Mouse (Mus musculus) neural tube, embryonic 14.5 days (tissue): ENCODE data around the gene Igsf3. TPM values are rescaled to one million over a fixed set of nuclear protein-coding genes. Genes with fewer than 3 reads are reported as not detected.
A peak's percentile ranks its signal among the peaks of the same experiment; 100 is the strongest.

Experiments used
- ATAC-seq: fragments of 200-750 bp; cut with Nextera tagmentation; 2 replicates; pipeline ENCODE4 v1.8.0; 2017; ENCODE audit warnings: low read depth, mild to moderate bottlenecking, moderate TSS enrichment, moderate library complexity
- H3K27ac ChIP-seq: fragments of 300-500 bp; sonication (generic); 2 replicates; pipeline ENCODE4 v1.5.1; 2014; ENCODE audit warnings: low read depth, mild to moderate bottlenecking, control low read depth, low read length, moderate library complexity, mixed read lengths
- H3K27me3 ChIP-seq: fragments of 300-500 bp; sonication (generic); 2 replicates; pipeline ENCODE4 v1.6.1; 2014; ENCODE audit warnings: low read length; ENCODE audit not compliant: control insufficient read depth, insufficient read depth
- H3K36me3 ChIP-seq: fragments of 300-500 bp; sonication (generic); 2 replicates; pipeline ENCODE4 v1.6.1; 2014; ENCODE audit warnings: low read length, mixed read lengths; ENCODE audit not compliant: control insufficient read depth, insufficient read depth
- H3K4me1 ChIP-seq: fragments of 300-500 bp; sonication (generic); 2 replicates; pipeline ENCODE4 v1.6.1; 2014; ENCODE audit warnings: low read length; ENCODE audit not compliant: control insufficient read depth, insufficient read depth
- H3K4me2 ChIP-seq: fragments of 300-500 bp; sonication (generic); 2 replicates; pipeline ENCODE4 v1.6.1; 2014; ENCODE audit warnings: mild to moderate bottlenecking, low read depth, low read length, control low read depth
- H3K4me3 ChIP-seq: fragments of 300-500 bp; sonication (generic); 2 replicates; pipeline ENCODE4 v1.5.1; 2014; ENCODE audit warnings: low read depth, low read length, control low read depth, mixed read lengths
- H3K9ac ChIP-seq: fragments of 300-500 bp; sonication (generic); replicated peaks from 2 replicates; pipeline ENCODE4 v1.6.1; 2014; ENCODE audit warnings: low read depth, mild to moderate bottlenecking, control low read depth, low read length, mixed read lengths
- H3K9me3 ChIP-seq: fragments of 300-500 bp; sonication (generic); 2 replicates; pipeline ENCODE4 v1.6.1; 2016; ENCODE audit warnings: low read length; ENCODE audit not compliant: control insufficient read depth
- WGBS: fragments of 180-500 bp; shearing (Covaris S2); extraction: QIAGEN DNeasy Blood & Tissue Kit; methylation state at CpG from one replicate; pipeline ENCODE4 v1.1.7; 2014; 5-methylcytosine and 5-hydroxymethylcytosine counted together
- polyA plus RNA-seq: library from polyadenylated mRNA; unstranded; fragments of >200 nt; fragmentation: Nextera tagmentation; extraction: Ambion mirVana; gene quantifications from 2 replicates; pipeline ENCODE4 v1.2.1, GENCODE M21; 2014

Gene Igsf3
- polyA plus RNA-seq, 1 experiment from 2014 or later = 66.4 TPM

- H3K4me3 ChIP-seq = no peak overlapping the region
- H3K9ac ChIP-seq = no peak overlapping the region
- H3K4me1 ChIP-seq = peaks cover 5% of the 10 kb centered on the region
- H3K27me3 ChIP-seq = no peaks in the 10 kb centered on the region
- no peak overlapping the region for H3K27ac ChIP-seq
- 55% methylated on average over 6 of the region's 6 CpGs for WGBS
- no peak for ATAC-seq
- no peaks in the 10 kb centered on the region for H3K36me3 ChIP-seq
- H3K4me2 ChIP-seq = no peak overlapping the region
- no peaks in the 10 kb centered on the region for H3K9me3 ChIP-seq
Observed at GRCm38 (mm10) chr3:101365081-101365612, 11.7 kb upstream of the Igsf3 start.

- Histone ChIP-seq H3K36me3 (no peaks in the 10 kb centered on the region), H3K4me3 (no peak overlapping the region), H3K9ac (no peak overlapping the region), H3K4me1 (peaks cover 5% of the 10 kb centered on the region), H3K9me3 (no peaks in the 10 kb centered on the region), H3K27ac (peak overlapping the region; percentile 48; the same call in 1 of the 2 replicates), H3K27me3 (no peaks in the 10 kb centered on the region), H3K4me2 (no peak overlapping the region)
- 39% methylated on average over 9 of the region's 9 CpGs for WGBS
- ATAC-seq = no peak
Observed at GRCm38 (mm10) chr3:101365911-101366310, 11.0 kb upstream of the Igsf3 start.

- no peaks in the 10 kb centered on the region for H3K36me3 ChIP-seq
- H3K4me2 ChIP-seq = no peak overlapping the region
- no peak overlapping the region for H3K4me3 ChIP-seq
- H3K9me3 ChIP-seq = no peaks in the 10 kb centered on the region
- peaks cover 5% of the 10 kb centered on the region for H3K4me1 ChIP-seq
- ATAC-seq = no peak
- no peak overlapping the region for H3K9ac ChIP-seq
- H3K27ac ChIP-seq = no peak overlapping the region
- H3K27me3 ChIP-seq = no peaks in the 10 kb centered on the region
- 85% methylated on average over 11 of the region's 11 CpGs for WGBS
Observed at GRCm38 (mm10) chr3:101367372-101367771, 9.5 kb upstream of the Igsf3 start.

GRCm38 (mm10) chr3:101369301-101369881 lies 7.5 kb upstream of the Igsf3 start:
- WGBS = 51% methylated on average over 10 of the region's 10 CpGs
- H3K27me3 ChIP-seq = no peaks in the 10 kb centered on the region
- no peak overlapping the region for H3K4me2 ChIP-seq
- no peak overlapping the region for H3K4me3 ChIP-seq
- peaks cover 5% of the 10 kb centered on the region for H3K4me1 ChIP-seq
- 0 out of 2 replicates have a peak, but pooled peaks have one; percentile 9 for ATAC-seq
- H3K9me3 ChIP-seq = no peaks in the 10 kb centered on the region
- H3K36me3 ChIP-seq = no peaks in the 10 kb centered on the region
- H3K9ac ChIP-seq = no peak overlapping the region
- H3K27ac ChIP-seq = no peak overlapping the region

- no peaks in the 10 kb centered on the region for H3K4me1 ChIP-seq
- WGBS = 41% methylated on average over 13 of the region's 13 CpGs
Observed at GRCm38 (mm10) chr3:101372345-101372980, 4.4 kb upstream of the Igsf3 start.

GRCm38 (mm10) chr3:101377256-101378024 lies 557 bp downstream of the Igsf3 start:
- ATAC-seq = peak; percentile 50

More at GRCm38 (mm10) chr3:101372345-101372980, 4.4 kb upstream of the Igsf3 start:
- Histone ChIP-seq H3K4me2 (no peak overlapping the region), H3K27me3 (no peaks in the 10 kb centered on the region), H3K9ac (no peak overlapping the region), H3K27ac (no peak overlapping the region), H3K9me3 (no peaks in the 10 kb centered on the region), H3K4me3 (no peak overlapping the region), H3K36me3 (no peaks in the 10 kb centered on the region)
- no peak for ATAC-seq

GRCm38 (mm10) chr3:101378102-101378501 lies 1.2 kb downstream of the Igsf3 start:
- Histone ChIP-seq H3K27ac (peak overlapping the region; percentile 83; the same call in 1 of the 2 replicates), H3K9me3 (no peaks in the 10 kb centered on the region), H3K9ac (peak overlapping the region; percentile 94), H3K4me3 (peak overlapping the region; percentile 95), H3K4me1 (peaks cover 47% of the 10 kb centered on the region), H3K36me3 (no peaks in the 10 kb centered on the region), H3K27me3 (no peaks in the 10 kb centered on the region), H3K4me2 (peak overlapping the region; percentile 54)
- WGBS = 1% methylated on average over 12 of the region's 12 CpGs
- ATAC-seq = peak; percentile 38; the same call in 1 of the 2 replicates

More at GRCm38 (mm10) chr3:101377256-101378024, 557 bp downstream of the Igsf3 start:
- H3K4me1 ChIP-seq = peaks cover 40% of the 10 kb centered on the region
- H3K4me2 ChIP-seq = peak overlapping the region; percentile 54
- no peaks in the 10 kb centered on the region for H3K36me3 ChIP-seq
- WGBS = under 1% methylated on average over 54 of the region's 62 CpGs
- H3K9me3 ChIP-seq = no peaks in the 10 kb centered on the region
- H3K4me3 ChIP-seq = peak overlapping the region; percentile 95
- H3K27ac ChIP-seq = peak overlapping the region; percentile 83
- H3K9ac ChIP-seq = peak overlapping the region; percentile 94
- no peaks in the 10 kb centered on the region for H3K27me3 ChIP-seq

GRCm38 (mm10) chr3:101379789-101380188 lies 2.9 kb downstream of the Igsf3 start:
- Histone ChIP-seq H3K4me2 (peak overlapping the region; percentile 54), H3K27ac (no peak overlapping the region), H3K27me3 (no peaks in the 10 kb centered on the region), H3K36me3 (no peaks in the 10 kb centered on the region), H3K9ac (peak overlapping the region; percentile 17), H3K9me3 (no peaks in the 10 kb centered on the region), H3K4me3 (peak overlapping the region; percentile 95), H3K4me1 (peaks cover 52% of the 10 kb centered on the region)
- 6% methylated on average over 4 of the region's 4 CpGs for WGBS
- peak; percentile 28; the same call in 1 of the 2 replicates for ATAC-seq
